Mouse (Mus musculus) small intestine, adult 2 months (tissue): ENCODE measurements around the gene Ccser1. TPM values are rescaled to one million over a fixed set of nuclear protein-coding genes. Genes with fewer than 3 reads are reported as not detected.
A peak's percentile ranks its signal among the peaks of the same experiment; 100 is the strongest.

ENCODE experiments used
- H3K27ac ChIP-seq: fragments of 200-500 bp; 2 replicates; pipeline ENCODE4 v1.5.1; 2012; ENCODE audit warnings: low read depth, low read length, control low read depth, inconsistent platforms; ENCODE audit not compliant: insufficient read depth
- H3K27me3 ChIP-seq: fragments of 200-500 bp; 2 replicates; pipeline ENCODE4 v1.6.1; 2012; ENCODE audit warnings: mild to moderate bottlenecking, moderate library complexity, low read length, inconsistent platforms; ENCODE audit not compliant: control insufficient read depth, insufficient read depth
- H3K36me3 ChIP-seq: fragments of 200-500 bp; 2 replicates; pipeline ENCODE4 v1.6.1; 2012; ENCODE audit warnings: mild to moderate bottlenecking, low read length, control low read depth, inconsistent platforms; ENCODE audit not compliant: control insufficient read depth, insufficient read depth
- H3K4me1 ChIP-seq: fragments of 200-500 bp; 2 replicates; pipeline ENCODE4 v1.6.1; 2012; ENCODE audit warnings: low read length, inconsistent platforms, mixed read lengths; ENCODE audit not compliant: control insufficient read depth, insufficient read depth, insufficient read length
- H3K4me3 ChIP-seq: fragments of 200-500 bp; 2 replicates; pipeline ENCODE4 v1.5.1; 2012; ENCODE audit warnings: low read depth, mild to moderate bottlenecking, control low read depth, inconsistent platforms, low read length, moderate library complexity
- CTCF ChIP-seq: fragments of 200-500 bp; IDR thresholded peaks from 2 replicates; pipeline ENCODE4 v1.5.1; 2012; ENCODE audit warnings: low read depth, mild to moderate bottlenecking, control low read depth, inconsistent platforms, low read length, moderate library complexity, mixed read lengths; ENCODE audit not compliant: insufficient replicate concordance, insufficient read length; ENCODE audit errors: extremely low read depth
- POLR2A ChIP-seq: fragments of 200-500 bp; IDR thresholded peaks from 2 replicates; pipeline ENCODE4 v1.6.1; 2012; ENCODE audit warnings: low read depth, mild to moderate bottlenecking, control low read depth, inconsistent platforms, low read length, moderate library complexity
- WGBS: fragments of 180-500 bp; shearing (Covaris S2); methylation state at CpG from one replicate; pipeline ENCODE4 v1.1.7; 2018; 5-methylcytosine and 5-hydroxymethylcytosine counted together
- polyA plus RNA-seq: library from polyadenylated mRNA; depleted of rRNA; stranded (reverse); fragments of >200 nt; gene quantifications from 2 replicates; pipeline ENCODE4 v1.2.3, GENCODE M21; 2012

Gene Ccser1
- polyA plus RNA-seq, 1 experiment, result 2.4 TPM

GRCm38 (mm10) chr6:61162117-61162516 is 18.0 kb upstream of the Ccser1 start:
- Histone ChIP-seq H3K27me3 (no peaks in the 10 kb centered on the region), H3K4me1 (no peaks in the 10 kb centered on the region), H3K4me3 (no peak overlapping the region), H3K36me3 (no peaks in the 10 kb centered on the region), H3K27ac (no peak overlapping the region)
- TF ChIP-seq CTCF (no peak), POLR2A (no peak)

GRCm38 (mm10) chr6:61166891-61167290 is 13.2 kb upstream of the Ccser1 start:
- Histone ChIP-seq H3K27ac (no peak overlapping the region), H3K36me3 (no peaks in the 10 kb centered on the region), H3K4me3 (no peak overlapping the region), H3K27me3 (no peaks in the 10 kb centered on the region), H3K4me1 (no peaks in the 10 kb centered on the region)
- 94% methylated on average over 1 of the region's 1 CpGs for WGBS
- TF ChIP-seq CTCF (no peak), POLR2A (no peak)

GRCm38 (mm10) chr6:61176126-61176525 is 4.0 kb upstream of the Ccser1 start:
- Histone ChIP-seq H3K36me3 (no peaks in the 10 kb centered on the region), H3K27me3 (no peaks in the 10 kb centered on the region), H3K27ac (no peak overlapping the region), H3K4me3 (no peak overlapping the region), H3K4me1 (no peaks in the 10 kb centered on the region)
- WGBS, result 89% methylated on average over 1 of the region's 1 CpGs
- TF ChIP-seq CTCF (no peak), POLR2A (no peak)

- Histone ChIP-seq H3K36me3 (no peaks in the 10 kb centered on the region), H3K27ac (no peak overlapping the region), H3K4me1 (no peaks in the 10 kb centered on the region), H3K27me3 (no peaks in the 10 kb centered on the region), H3K4me3 (no peak overlapping the region)
- no peak for TF ChIP-seq CTCF
- no peak for TF ChIP-seq POLR2A
- 87% methylated on average over 7 of the region's 7 CpGs for WGBS
These were observed 2.6 kb upstream of the Ccser1 start for GRCm38 (mm10) chr6:61177476-61177875.

- Histone ChIP-seq H3K4me1 (no peaks in the 10 kb centered on the region), H3K4me3 (peak overlapping the region; percentile 78), H3K27me3 (no peaks in the 10 kb centered on the region), H3K27ac (peak overlapping the region; percentile 48), H3K36me3 (no peaks in the 10 kb centered on the region)
- 4% methylated on average over 5 of the region's 5 CpGs for WGBS
- TF ChIP-seq CTCF (no peak), POLR2A (no peak)
These were observed 529 bp upstream of the Ccser1 start for GRCm38 (mm10) chr6:61179641-61179948.

GRCm38 (mm10) chr6:61180756-61181191 is 650 bp downstream of the Ccser1 start:
- H3K27ac ChIP-seq, result peak overlapping the region; percentile 59
- no peaks in the 10 kb centered on the region for H3K27me3 ChIP-seq
- no peaks in the 10 kb centered on the region for H3K36me3 ChIP-seq
- no peaks in the 10 kb centered on the region for H3K4me1 ChIP-seq
- TF ChIP-seq CTCF, result no peak
- no peak for TF ChIP-seq POLR2A
- H3K4me3 ChIP-seq, result peak overlapping the region; percentile 78
- WGBS, result 1% methylated on average over 42 of the region's 42 CpGs

- Histone ChIP-seq H3K4me1 (peaks cover 4% of the 10 kb centered on the region; the same call in 1 of the 2 replicates), H3K27ac (no peak overlapping the region), H3K36me3 (no peaks in the 10 kb centered on the region), H3K27me3 (no peaks in the 10 kb centered on the region), H3K4me3 (no peak overlapping the region)
- TF ChIP-seq POLR2A (no peak), CTCF (no peak)
- whole genome bisulfite sequencing, result 34% methylated on average over 2 of the region's 2 CpGs
These were observed 8.9 kb downstream of the Ccser1 start for GRCm38 (mm10) chr6:61189029-61189428.

- TF ChIP-seq POLR2A, result no peak
- no peak for TF ChIP-seq CTCF
- Histone ChIP-seq H3K4me1 (peaks cover 4% of the 10 kb centered on the region; the same call in 1 of the 2 replicates), H3K4me3 (no peak overlapping the region), H3K27me3 (no peaks in the 10 kb centered on the region), H3K36me3 (no peaks in the 10 kb centered on the region), H3K27ac (no peak overlapping the region)
- WGBS, result 47% methylated on average over 13 of the region's 13 CpGs
These were observed 11.7 kb downstream of the Ccser1 start for GRCm38 (mm10) chr6:61191597-61192386.
